Mouse (Mus musculus) cortical plate, adult 2 months (tissue): ENCODE measurements at regions not wholly inside any gene's neighbourhood (a gene's known extent, or its start where the extent isn't known, plus 50 kb on each side); places are given as distances from the start of the nearest gene placed in this dataset.

ENCODE experiments used
- CTCF ChIP-seq: fragments of 200-500 bp; IDR thresholded peaks from 2 replicates; pipeline ENCODE4 v1.5.1; 2011; ENCODE audit warnings: mild to moderate bottlenecking, control low read depth, low read length; ENCODE audit not compliant: insufficient read depth; ENCODE audit errors: extremely low read depth
- POLR2A ChIP-seq: fragments of 200-500 bp; IDR thresholded peaks from 2 replicates; pipeline ENCODE4 v1.6.1; 2011; ENCODE audit warnings: mild to moderate bottlenecking, low read length, control low read depth; ENCODE audit not compliant: insufficient read depth; ENCODE audit errors: extremely low read depth

GRCm38 (mm10) chr12:29076606-29077005, 325.0 kb downstream of the Eipr1 start:
- TF ChIP-seq POLR2A = no peak
- TF ChIP-seq CTCF = no peak
